Mouse (Mus musculus) brain, embryonic 14.5 days (tissue): ENCODE data around the gene Grin1.

Experiments used
- CTCF ChIP-seq: fragments of 200-500 bp; IDR thresholded peaks from 2 replicates; pipeline ENCODE4 v1.5.1; 2012; ENCODE audit warnings: inconsistent platforms, mild to moderate bottlenecking, moderate library complexity, borderline replicate concordance; ENCODE audit not compliant: insufficient read depth, insufficient read length; ENCODE audit errors: extremely low read depth
- POLR2A ChIP-seq: fragments of 200-500 bp; IDR thresholded peaks from 2 replicates; pipeline ENCODE4 v1.6.1; 2012; ENCODE audit warnings: mild to moderate bottlenecking, inconsistent platforms, borderline replicate concordance; ENCODE audit not compliant: poor library complexity, insufficient read depth, insufficient read length, severe bottlenecking; ENCODE audit errors: extremely low read depth

GRCm38 (mm10) chr2:25320084-25320483, 1.1 kb upstream of the Grin1 start:
- TF ChIP-seq CTCF (no peak), POLR2A (no peak)
